Mouse (Mus musculus): ENCODE results near the gene 2310007B03Rik. TPM values are rescaled to one million over a fixed set of nuclear protein-coding genes. Genes with fewer than 3 reads are reported as not detected.
A peak's percentile ranks its signal among the peaks of the same experiment; 100 is the strongest.
"Not testable (repeated sequence)": the region's sequence is repeated elsewhere in the genome, so short reads cannot be mapped to it uniquely, and the experiment has no call there.

2310007B03Rik gene
- not detected in 2 replicates for polyA plus RNA-seq (2014; fragmentation: Nextera tagmentation; extraction: Ambion mirVana)

GRCm38 (mm10) chr1:93160501-93161133 lies at the start of gene 2310007B03Rik:
2310007B03Rik (minus strand) TSS chr1:93160948.
- DNase-seq (no peak), ATAC-seq (ENCODE audit: low FRiP score, low TSS enrichment) (no peak)
- Histone ChIP-seq H3K4me1 (ENCODE audit: control insufficient read depth, insufficient read depth, low read length) (no peaks in the 10 kb centered on the region), H3K9ac (replicated peaks; ENCODE audit: low read length) (no peak within 1 kb of the TSS), H3K27ac (replicated peaks; ENCODE audit: low read depth, low read length) (no peak within 1 kb of the TSS), H3K4me3 (replicated peaks; ENCODE audit: low read depth, low read length) (no peak within 1 kb of the TSS), H3K4me2 (ENCODE audit: low read length) (no peak within 1 kb of the TSS), H3K27me3 (ENCODE audit: control insufficient read depth, insufficient read depth, low read length) (no peaks in the 10 kb centered on the region), H3K9me3 (ENCODE audit: control insufficient read depth, low read length) (no peaks in the 10 kb centered on the region), H3K36me3 (ENCODE audit: control insufficient read depth, insufficient read depth, low read length) (no peaks in the 10 kb centered on the region)
- 80% methylated on average over 8 of the region's 8 CpGs for WGBS

- ATAC-seq (ENCODE audit: low FRiP score, low TSS enrichment) (peak; percentile 41; the same call in 1 of the 2 replicates), DNase-seq (peak; percentile 78)
- Histone ChIP-seq H3K36me3 (ENCODE audit: control insufficient read depth, insufficient read depth, low read length) (no peaks in the 10 kb centered on the region), H3K27ac (replicated peaks; ENCODE audit: low read depth, low read length) (peak overlapping the region; percentile 28), H3K4me1 (ENCODE audit: control insufficient read depth, insufficient read depth, low read length) (peaks cover 17% of the 10 kb centered on the region; the same call in 1 of the 2 replicates), H3K4me3 (replicated peaks; ENCODE audit: low read depth, low read length) (no peak overlapping the region), H3K27me3 (ENCODE audit: control insufficient read depth, insufficient read depth, low read length) (no peaks in the 10 kb centered on the region), H3K4me2 (ENCODE audit: low read length) (no peak overlapping the region), H3K9ac (replicated peaks; ENCODE audit: low read length) (no peak overlapping the region), H3K9me3 (ENCODE audit: control insufficient read depth, low read length) (no peaks in the 10 kb centered on the region)
- 41% methylated on average over 9 of the region's 9 CpGs for WGBS
Measured at GRCm38 (mm10) chr1:93210213-93210641, 49.5 kb upstream of the 2310007B03Rik start.

DNA sequence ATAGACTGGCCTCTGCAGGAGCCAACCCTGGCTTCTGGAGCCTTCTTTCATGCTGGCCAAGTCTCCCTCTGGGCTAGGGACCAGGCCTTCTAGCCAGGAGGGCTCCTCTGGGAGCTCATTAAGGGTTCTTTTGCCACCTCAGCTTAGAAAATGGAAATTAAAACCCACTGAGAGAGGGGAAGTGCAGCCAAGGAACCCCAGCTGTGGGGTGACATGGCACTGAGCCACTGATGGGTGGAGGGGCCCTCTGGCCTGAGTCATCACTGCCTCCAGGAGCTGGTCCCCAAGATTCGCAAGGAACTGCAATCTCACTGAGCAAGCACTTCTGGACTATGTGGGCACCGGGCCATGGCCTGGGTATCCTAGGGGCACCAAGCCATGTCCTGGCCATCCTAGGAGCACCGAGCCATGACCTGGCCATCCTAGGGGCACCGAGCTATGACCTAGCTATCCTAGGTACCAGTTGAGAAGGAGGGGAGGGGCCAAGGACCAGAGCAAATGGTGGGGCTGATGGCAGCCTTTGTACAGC lies 46.9 kb upstream of the 2310007B03Rik start:
- no peaks in the 10 kb centered on the region for H3K36me3 ChIP-seq (ENCODE audit: control insufficient read depth, insufficient read depth, low read length)
- no peak overlapping the region for H3K4me3 ChIP-seq (replicated peaks; ENCODE audit: low read depth, low read length)
- H3K4me1 ChIP-seq (ENCODE audit: control insufficient read depth, insufficient read depth, low read length): peaks cover 17% of the 10 kb centered on the region; the same call in 1 of the 2 replicates
- no peak for DNase-seq
- no peak overlapping the region for H3K9ac ChIP-seq (replicated peaks; ENCODE audit: low read length)
- no peak overlapping the region for H3K4me2 ChIP-seq (ENCODE audit: low read length)
- H3K9me3 ChIP-seq (ENCODE audit: control insufficient read depth, low read length): no peaks in the 10 kb centered on the region
- WGBS: 98% methylated on average over 4 of the region's 4 CpGs
- ATAC-seq (ENCODE audit: low FRiP score, low TSS enrichment): no peak
- H3K27me3 ChIP-seq (ENCODE audit: control insufficient read depth, insufficient read depth, low read length): no peaks in the 10 kb centered on the region
- H3K27ac ChIP-seq (replicated peaks; ENCODE audit: low read depth, low read length): no peak overlapping the region

DNA sequence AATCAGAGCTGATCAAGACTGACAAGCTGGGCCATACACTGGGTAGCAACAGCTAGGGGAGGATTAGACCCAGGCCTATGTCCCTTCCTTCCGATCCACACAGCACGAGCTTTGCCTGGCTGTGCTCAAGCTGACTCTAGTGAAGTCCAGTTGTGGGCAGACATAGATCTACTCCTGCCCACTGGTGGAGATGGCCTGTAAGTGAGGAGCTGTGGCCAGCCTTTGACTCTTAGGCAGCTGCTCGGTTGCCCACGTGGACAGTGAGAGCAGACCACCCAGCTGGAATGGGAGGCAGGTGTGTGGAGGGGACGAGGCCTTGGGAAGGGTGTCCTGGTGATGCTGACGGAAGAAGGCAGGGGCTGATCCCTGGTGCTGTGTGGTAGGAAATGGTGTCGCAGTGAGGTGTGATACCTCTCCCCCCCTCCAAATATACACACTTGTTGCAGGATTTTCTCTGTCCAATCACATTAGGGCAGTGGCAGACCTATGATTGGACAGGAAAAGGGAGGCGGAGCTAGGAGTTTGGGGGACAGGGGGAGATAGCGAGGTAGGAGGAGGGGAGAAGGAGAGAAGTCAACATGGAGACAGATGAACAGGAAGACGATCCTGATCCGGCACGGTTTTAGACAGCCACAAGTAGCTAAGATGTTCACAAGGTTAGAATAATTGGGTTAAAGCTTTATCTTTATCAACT lies 45.7 kb upstream of the 2310007B03Rik start:
- no peak overlapping the region for H3K9ac ChIP-seq (replicated peaks; ENCODE audit: low read length)
- ATAC-seq (ENCODE audit: low FRiP score, low TSS enrichment) (no peak), DNase-seq (no peak)

GRCm38 (mm10) chr1:93197916-93198315 lies 37.2 kb upstream of the 2310007B03Rik start:
- no peaks in the 10 kb centered on the region for H3K9me3 ChIP-seq (ENCODE audit: control insufficient read depth, low read length)
- no peak overlapping the region for H3K27ac ChIP-seq (replicated peaks; ENCODE audit: low read depth, low read length)
- H3K4me3 ChIP-seq (replicated peaks; ENCODE audit: low read depth, low read length): no peak overlapping the region
- 83% methylated on average over 3 of the region's 3 CpGs for WGBS
- DNase-seq (no peak), ATAC-seq (ENCODE audit: low FRiP score, low TSS enrichment) (no peak)
- no peaks in the 10 kb centered on the region for H3K36me3 ChIP-seq (ENCODE audit: control insufficient read depth, insufficient read depth, low read length)
- no peaks in the 10 kb centered on the region for H3K4me1 ChIP-seq (ENCODE audit: control insufficient read depth, insufficient read depth, low read length)
- H3K4me2 ChIP-seq (ENCODE audit: low read length): no peak overlapping the region
- no peaks in the 10 kb centered on the region for H3K27me3 ChIP-seq (ENCODE audit: control insufficient read depth, insufficient read depth, low read length)
- H3K9ac ChIP-seq (replicated peaks; ENCODE audit: low read length): no peak overlapping the region

More for the DNA sequence above, 45.7 kb upstream of the 2310007B03Rik start:
- H3K4me3 ChIP-seq (replicated peaks; ENCODE audit: low read depth, low read length): no peak overlapping the region
- H3K27ac ChIP-seq (replicated peaks; ENCODE audit: low read depth, low read length): no peak overlapping the region
- H3K9me3 ChIP-seq (ENCODE audit: control insufficient read depth, low read length): no peaks in the 10 kb centered on the region
- H3K4me1 ChIP-seq (ENCODE audit: control insufficient read depth, insufficient read depth, low read length): peaks cover 13% of the 10 kb centered on the region; the same call in 1 of the 2 replicates
- 61% methylated on average over 12 of the region's 12 CpGs for WGBS
- H3K36me3 ChIP-seq (ENCODE audit: control insufficient read depth, insufficient read depth, low read length): no peaks in the 10 kb centered on the region
- H3K27me3 ChIP-seq (ENCODE audit: control insufficient read depth, insufficient read depth, low read length): no peaks in the 10 kb centered on the region
- H3K4me2 ChIP-seq (ENCODE audit: low read length): no peak overlapping the region

- ATAC-seq (ENCODE audit: low FRiP score, low TSS enrichment); H3K36me3 ChIP-seq (ENCODE audit: control insufficient read depth, insufficient read depth, low read length); H3K4me1 ChIP-seq (ENCODE audit: control insufficient read depth, insufficient read depth, low read length); DNase-seq; H3K4me3 ChIP-seq (replicated peaks; ENCODE audit: low read depth, low read length); H3K27me3 ChIP-seq (ENCODE audit: control insufficient read depth, insufficient read depth, low read length); H3K4me2 ChIP-seq (ENCODE audit: low read length); H3K9me3 ChIP-seq (ENCODE audit: control insufficient read depth, low read length); H3K27ac ChIP-seq (replicated peaks; ENCODE audit: low read depth, low read length); H3K9ac ChIP-seq (replicated peaks; ENCODE audit: low read length): not testable (repeated sequence)
- WGBS: 93% methylated on average over 2 of the region's 2 CpGs
Measured at GRCm38 (mm10) chr1:93197454-93197853, 36.7 kb upstream of the 2310007B03Rik start.

DNA sequence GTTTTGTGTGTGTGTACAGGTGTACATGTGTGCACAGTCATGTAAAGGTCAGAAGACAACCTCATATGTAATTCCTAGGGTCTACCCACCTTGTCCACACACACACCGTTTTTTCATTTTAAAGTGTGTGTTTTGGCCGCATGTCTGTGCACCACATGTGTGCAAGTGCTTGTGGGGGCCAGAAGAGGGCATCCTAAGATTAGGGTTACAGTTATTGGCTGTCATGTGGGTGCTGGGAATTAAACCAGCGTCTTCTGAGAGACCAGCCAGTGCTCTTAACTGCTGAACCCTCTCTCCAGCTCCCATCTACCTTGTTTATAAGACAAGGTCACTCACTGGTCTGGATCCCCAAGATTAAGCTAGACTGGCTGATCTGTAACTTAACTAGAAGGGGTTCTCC lies 34.2 kb upstream of the 2310007B03Rik start:
- no peaks in the 10 kb centered on the region for H3K36me3 ChIP-seq (ENCODE audit: control insufficient read depth, insufficient read depth, low read length)
- WGBS: 87% methylated on average over 3 of the region's 3 CpGs
- no peak for ATAC-seq (ENCODE audit: low FRiP score, low TSS enrichment)

DNA sequence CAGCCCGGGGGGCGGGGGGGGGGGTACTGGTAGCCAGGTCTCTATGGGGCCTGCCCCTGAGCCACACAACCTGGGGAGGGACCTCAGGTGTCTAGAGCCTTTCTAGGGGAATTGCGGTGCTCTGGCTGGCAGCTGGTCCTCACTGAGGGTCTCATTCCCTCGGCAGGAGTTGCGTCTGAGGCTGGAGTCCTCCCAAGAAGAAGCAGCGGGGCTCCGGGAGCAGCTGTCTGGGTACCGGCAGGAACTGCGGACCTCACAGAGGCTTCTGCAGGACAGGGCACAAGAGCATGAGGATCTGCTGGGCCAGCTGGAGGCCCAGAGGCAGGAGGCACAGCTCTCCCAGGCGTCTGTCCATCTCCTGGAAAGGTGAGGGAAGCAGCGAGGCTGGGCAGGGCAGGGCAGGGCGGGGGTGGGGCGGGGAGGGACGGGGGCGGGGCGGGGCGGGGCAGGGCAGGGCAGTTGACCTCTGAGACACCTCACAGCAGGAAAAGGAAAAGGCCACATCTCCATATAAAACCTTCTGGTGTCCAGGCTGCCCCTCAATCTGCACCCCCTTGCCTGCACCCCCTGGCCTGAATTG lies 30.1 kb upstream of the 2310007B03Rik start:
- Histone ChIP-seq H3K27ac (replicated peaks; ENCODE audit: low read depth, low read length) (no peak overlapping the region), H3K9me3 (ENCODE audit: control insufficient read depth, low read length) (no peaks in the 10 kb centered on the region), H3K27me3 (ENCODE audit: control insufficient read depth, insufficient read depth, low read length) (no peaks in the 10 kb centered on the region), H3K4me3 (replicated peaks; ENCODE audit: low read depth, low read length) (no peak overlapping the region), H3K4me1 (ENCODE audit: control insufficient read depth, insufficient read depth, low read length) (no peaks in the 10 kb centered on the region), H3K36me3 (ENCODE audit: control insufficient read depth, insufficient read depth, low read length) (no peaks in the 10 kb centered on the region), H3K4me2 (ENCODE audit: low read length) (no peak overlapping the region), H3K9ac (replicated peaks; ENCODE audit: low read length) (no peak overlapping the region)
- WGBS: 9% methylated on average over 15 of the region's 17 CpGs
- ATAC-seq (ENCODE audit: low FRiP score, low TSS enrichment): no peak
- no peak for DNase-seq

More for the DNA sequence above, 34.2 kb upstream of the 2310007B03Rik start:
- DNase-seq: no peak
- H3K27ac ChIP-seq (replicated peaks; ENCODE audit: low read depth, low read length): no peak overlapping the region
- no peaks in the 10 kb centered on the region for H3K27me3 ChIP-seq (ENCODE audit: control insufficient read depth, insufficient read depth, low read length)
- H3K4me3 ChIP-seq (replicated peaks; ENCODE audit: low read depth, low read length): no peak overlapping the region
- no peaks in the 10 kb centered on the region for H3K9me3 ChIP-seq (ENCODE audit: control insufficient read depth, low read length)
- no peaks in the 10 kb centered on the region for H3K4me1 ChIP-seq (ENCODE audit: control insufficient read depth, insufficient read depth, low read length)
- no peak overlapping the region for H3K9ac ChIP-seq (replicated peaks; ENCODE audit: low read length)
- no peak overlapping the region for H3K4me2 ChIP-seq (ENCODE audit: low read length)
